Mouse (Mus musculus) heart, embryonic 14.5 days (tissue): ENCODE results near the gene Dera. TPM values are rescaled to one million over a fixed set of nuclear protein-coding genes. Genes with fewer than 3 reads are reported as not detected.

ENCODE experiments used
- ATAC-seq: fragments of 200-750 bp; cut with Nextera tagmentation; 2 replicates; pipeline ENCODE4 v1.8.0; 2017; ENCODE audit warnings: low read depth, moderate TSS enrichment; ENCODE audit not compliant: insufficient number of reproducible peaks, insufficient read depth, low FRiP score
- H3K27ac ChIP-seq, 2 experiments: fragments of 200-500 bp in 1 of 2; fragments of 300-500 bp in 1 of 2; sonication (generic) in 1 of 2; replicated peaks in 1 of 2; 2 replicates each; pipeline ENCODE4 v1.5.1; 2012 to 2014; ENCODE audit warnings: low read depth in 2 of 2, low read length in 2 of 2, control low read depth in 1 of 2, mild to moderate bottlenecking in 1 of 2, mixed read lengths in 1 of 2; ENCODE audit not compliant: control insufficient read depth in 1 of 2, insufficient read depth in 1 of 2
- H3K27me3 ChIP-seq: fragments of 300-500 bp; sonication (generic); 2 replicates; pipeline ENCODE4 v1.6.1; 2014; ENCODE audit warnings: mild to moderate bottlenecking, low read length, control low read depth; ENCODE audit not compliant: control insufficient read depth, insufficient read depth
- H3K36me3 ChIP-seq: fragments of 300-500 bp; sonication (generic); 2 replicates; pipeline ENCODE4 v1.6.1; 2014; ENCODE audit warnings: mild to moderate bottlenecking, control low read depth, low read length, mixed read lengths; ENCODE audit not compliant: control insufficient read depth, insufficient read depth
- H3K4me1 ChIP-seq, 2 experiments: fragments of 200-500 bp in 1 of 2; fragments of 300-500 bp in 1 of 2; sonication (generic) in 1 of 2; 2 replicates each; pipeline ENCODE4 v1.6.1; 2012 to 2014; ENCODE audit warnings: low read length in 2 of 2, control low read depth in 1 of 2, mixed read lengths in 1 of 2; ENCODE audit not compliant: control insufficient read depth in 2 of 2, insufficient read depth in 2 of 2
- H3K4me2 ChIP-seq: fragments of 300-500 bp; sonication (generic); 2 replicates; pipeline ENCODE4 v1.6.1; 2014; ENCODE audit warnings: mild to moderate bottlenecking, low read length
- H3K4me3 ChIP-seq, 2 experiments: fragments of 200-500 bp in 1 of 2; fragments of 300-500 bp in 1 of 2; sonication (generic) in 1 of 2; 2 replicates each; pipeline ENCODE4 v1.5.1; 2012 to 2014; ENCODE audit warnings: low read length in 2 of 2, mild to moderate bottlenecking in 2 of 2, control low read depth in 1 of 2, low read depth in 1 of 2, moderate library complexity in 1 of 2; ENCODE audit not compliant: control insufficient read depth in 1 of 2, insufficient read depth in 1 of 2
- H3K9ac ChIP-seq: fragments of 300-500 bp; sonication (generic); 2 replicates; pipeline ENCODE4 v1.6.1; 2014; ENCODE audit warnings: mild to moderate bottlenecking, low read length
- H3K9me3 ChIP-seq: fragments of 300-500 bp; sonication (generic); 2 replicates; pipeline ENCODE4 v1.6.1; 2016; ENCODE audit warnings: low read length, control low read depth; ENCODE audit not compliant: control insufficient read depth
- WGBS: fragments of 180-500 bp; shearing (Covaris S2); extraction: QIAGEN DNeasy Blood & Tissue Kit; methylation state at CpG from one replicate; pipeline ENCODE4 v1.1.7; 2014; 5-methylcytosine and 5-hydroxymethylcytosine counted together
- polyA plus RNA-seq: library from polyadenylated mRNA; unstranded; fragments of >200 nt; fragmentation: Nextera tagmentation; extraction: Ambion mirVana; gene quantifications from 2 replicates; pipeline ENCODE4 v1.2.1, GENCODE M21; 2014

The Dera gene
- polyA plus RNA-seq, 1 experiment from 2014 or later: 46.3 TPM

DNA sequence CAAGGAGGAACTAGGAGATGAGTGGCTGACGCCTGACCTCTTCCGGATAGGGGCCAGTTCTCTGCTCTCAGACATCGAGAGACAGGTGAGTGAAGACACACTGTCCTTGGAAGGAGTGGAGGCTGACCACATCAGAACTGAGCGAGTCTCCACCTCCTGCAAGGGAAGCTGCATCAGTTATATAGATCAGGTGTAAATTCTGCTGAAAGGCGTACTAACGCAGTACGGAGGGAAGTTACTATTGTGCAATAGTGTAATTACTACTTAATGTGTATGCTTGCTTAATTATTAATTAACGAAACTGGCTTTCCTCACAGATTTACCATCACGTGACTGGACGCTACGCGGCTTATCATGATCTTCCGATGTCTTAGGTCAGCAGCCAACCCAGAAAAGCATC is 82.5 kb downstream of the Dera start:
- Histone ChIP-seq H3K9ac (no peak overlapping the region), H3K4me1 (no peaks in the 10 kb centered on the region), H3K27ac (no peak overlapping the region), H3K27me3 (no peaks in the 10 kb centered on the region), H3K4me3 (no peak overlapping the region), H3K9me3 (no peaks in the 10 kb centered on the region), H3K4me2 (no peak overlapping the region), H3K36me3 (no peaks in the 10 kb centered on the region)
- 92% methylated on average over 13 of the region's 13 CpGs for WGBS
- no peak for ATAC-seq

- 80% methylated on average over 3 of the region's 3 CpGs for WGBS
- no peaks in the 10 kb centered on the region for H3K4me1 ChIP-seq
- H3K27ac ChIP-seq: no peak overlapping the region
- no peaks in the 10 kb centered on the region for H3K9me3 ChIP-seq
- H3K4me3 ChIP-seq: no peak overlapping the region
- H3K36me3 ChIP-seq: no peaks in the 10 kb centered on the region
- H3K4me2 ChIP-seq: no peak overlapping the region
- no peak overlapping the region for H3K9ac ChIP-seq
- H3K27me3 ChIP-seq: no peaks in the 10 kb centered on the region
- ATAC-seq: no peak
Observed at GRCm38 (mm10) chr6:137843337-137843736, 89.0 kb downstream of the Dera start.

DNA sequence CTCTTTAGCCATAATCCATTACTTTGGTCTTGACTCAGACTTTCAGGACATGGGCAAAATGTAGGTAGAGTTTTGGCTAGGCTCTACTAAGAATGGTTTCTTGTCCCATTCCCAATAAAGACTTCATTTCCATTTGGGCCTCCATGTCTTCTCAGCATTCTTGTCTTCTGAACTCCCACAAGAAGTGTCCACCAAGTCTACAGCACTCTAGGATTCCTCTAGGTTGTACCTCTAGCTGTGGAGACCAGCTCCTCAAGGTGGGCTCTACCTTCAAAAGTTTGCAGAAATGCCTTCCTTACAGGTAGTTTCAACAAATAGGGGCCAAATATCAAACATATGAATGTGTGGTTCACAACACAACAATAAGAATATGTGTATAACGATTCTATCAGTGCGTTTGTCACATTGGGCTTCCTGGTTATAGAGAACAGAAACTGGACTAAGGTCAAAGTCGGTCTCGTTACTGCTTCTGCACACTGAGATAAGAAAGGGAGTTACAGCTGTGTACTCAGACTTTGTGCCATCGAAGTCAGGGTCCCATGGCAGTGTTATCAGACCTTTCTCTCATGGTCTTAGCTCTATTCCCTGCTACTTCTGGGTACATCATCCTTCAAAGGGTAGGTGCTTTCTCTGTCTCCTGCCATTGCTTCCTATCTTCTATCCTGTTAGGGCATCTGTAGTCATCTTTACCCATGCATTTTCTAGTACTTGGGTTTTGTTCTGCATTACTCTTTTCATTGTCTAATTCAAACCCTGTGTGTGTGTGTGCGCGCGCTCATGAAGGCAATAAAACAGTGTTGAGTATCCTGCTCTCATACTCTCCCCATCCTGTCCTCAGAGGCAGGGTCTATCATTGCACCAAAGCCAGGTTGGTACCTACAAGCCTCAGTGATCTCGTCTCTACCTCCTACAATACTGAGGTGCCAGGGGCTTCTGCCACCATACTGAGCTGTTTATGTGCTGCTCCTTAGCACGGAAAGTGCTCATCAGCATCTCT is 103.2 kb downstream of the Dera start:
- no peaks in the 10 kb centered on the region for H3K27me3 ChIP-seq
- H3K4me2 ChIP-seq: no peak overlapping the region
- H3K4me1 ChIP-seq: no peaks in the 10 kb centered on the region
- no peak overlapping the region for H3K9ac ChIP-seq
- no peak overlapping the region for H3K4me3 ChIP-seq
- peaks cover 6% of the 10 kb centered on the region for H3K9me3 ChIP-seq
- 89% methylated on average over 10 of the region's 10 CpGs for WGBS
- H3K27ac ChIP-seq: no peak overlapping the region
- H3K36me3 ChIP-seq: no peaks in the 10 kb centered on the region
- no peak for ATAC-seq

GRCm38 (mm10) chr6:137869903-137870580 is 115.7 kb downstream of the Dera start:
- WGBS: 80% methylated on average over 7 of the region's 7 CpGs
- H3K4me1 ChIP-seq: no peaks in the 10 kb centered on the region

DNA sequence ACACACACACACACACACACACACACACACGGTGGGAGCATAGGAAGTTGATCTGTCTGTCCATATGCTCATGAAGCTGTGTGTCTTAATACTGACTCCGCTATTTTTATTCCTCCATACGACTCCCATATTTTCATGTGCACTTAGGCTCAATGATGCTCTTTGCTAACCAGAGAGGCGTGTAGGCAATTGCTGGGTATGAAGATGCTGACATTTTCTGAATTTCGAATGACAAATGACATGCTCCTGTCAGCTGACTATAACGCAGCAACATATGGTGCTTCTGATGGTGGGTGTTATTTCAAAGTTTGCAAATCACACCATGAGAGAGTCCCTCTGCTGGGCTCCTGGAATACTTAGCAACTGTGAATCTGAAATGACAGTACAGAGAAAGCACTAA is 116.3 kb downstream of the Dera start:
- WGBS: 76% methylated on average over 6 of the region's 6 CpGs

More at GRCm38 (mm10) chr6:137869903-137870580, 115.7 kb downstream of the Dera start:
- Histone ChIP-seq H3K9me3 (no peaks in the 10 kb centered on the region), H3K4me3 (no peak overlapping the region), H3K9ac (no peak overlapping the region), H3K4me2 (no peak overlapping the region), H3K27me3 (no peaks in the 10 kb centered on the region), H3K27ac (no peak overlapping the region), H3K36me3 (no peaks in the 10 kb centered on the region)
- ATAC-seq: no peak

GRCm38 (mm10) chr6:137872055-137872735 is 117.8 kb downstream of the Dera start:
- H3K9ac ChIP-seq: no peak overlapping the region
- no peak for ATAC-seq
- peak overlapping the region; percentile 56 for H3K4me2 ChIP-seq
- no peaks in the 10 kb centered on the region for H3K27me3 ChIP-seq
- H3K27ac ChIP-seq: no peak overlapping the region
- no peaks in the 10 kb centered on the region for H3K4me1 ChIP-seq
- peak overlapping the region in 1 of 2 experiments; percentile 18; a peak in 1 of 4 replicates for H3K4me3 ChIP-seq
- no peaks in the 10 kb centered on the region for H3K9me3 ChIP-seq
- H3K36me3 ChIP-seq: no peaks in the 10 kb centered on the region
- 34% methylated on average over 17 of the region's 17 CpGs for WGBS

More for the DNA sequence above, 116.3 kb downstream of the Dera start:
- Histone ChIP-seq H3K4me1 (no peaks in the 10 kb centered on the region), H3K27me3 (no peaks in the 10 kb centered on the region), H3K9me3 (no peaks in the 10 kb centered on the region), H3K36me3 (no peaks in the 10 kb centered on the region), H3K4me2 (no peak overlapping the region), H3K27ac (no peak overlapping the region), H3K4me3 (no peak overlapping the region), H3K9ac (no peak overlapping the region)
- no peak for ATAC-seq

DNA sequence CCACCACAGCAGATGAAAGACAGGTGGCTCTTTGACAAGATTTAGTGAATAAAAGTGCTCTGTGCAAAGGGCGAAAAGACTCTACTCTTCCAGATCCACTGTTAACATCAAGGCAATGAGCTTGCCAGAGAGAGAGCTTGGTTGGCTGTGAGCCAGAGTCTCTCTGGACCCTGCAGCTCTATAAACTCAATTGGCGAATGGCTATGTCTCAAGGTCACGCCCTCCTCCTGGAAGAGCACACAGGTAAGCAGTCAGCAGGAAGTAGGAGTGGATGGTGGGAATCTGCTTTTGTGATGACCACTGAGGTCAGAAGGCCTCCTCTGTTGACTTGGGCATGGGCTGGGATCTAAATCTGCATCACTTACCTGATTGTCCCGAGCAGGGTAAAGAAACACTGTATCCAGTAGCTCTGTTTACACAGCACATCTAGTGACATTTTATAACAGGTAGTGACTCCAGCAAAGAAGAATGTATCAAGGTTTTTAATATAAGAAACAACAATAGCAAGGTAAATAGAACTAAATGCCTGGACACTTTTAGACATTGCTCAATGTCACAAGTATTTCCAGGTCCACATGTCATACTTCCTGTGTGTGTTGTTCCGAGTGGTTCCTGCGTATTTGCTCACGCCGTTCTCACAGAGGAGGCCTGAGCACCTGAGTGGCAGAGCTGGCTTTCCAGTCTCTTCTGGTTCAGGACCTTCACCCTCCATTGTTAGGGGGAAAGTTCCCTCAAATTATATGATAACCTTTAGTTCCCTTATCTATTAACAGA is 120.3 kb downstream of the Dera start:
- no peak overlapping the region for H3K9ac ChIP-seq
- ATAC-seq: no peak
- H3K4me2 ChIP-seq: no peak overlapping the region
- WGBS: 68% methylated on average over 8 of the region's 8 CpGs
- H3K4me1 ChIP-seq: no peaks in the 10 kb centered on the region; a peak in 1 of 4 replicates
- H3K9me3 ChIP-seq: peaks cover 5% of the 10 kb centered on the region; the same call in 1 of the 2 replicates
- H3K27ac ChIP-seq: no peak overlapping the region
- no peaks in the 10 kb centered on the region for H3K36me3 ChIP-seq
- no peak overlapping the region for H3K4me3 ChIP-seq
- no peaks in the 10 kb centered on the region for H3K27me3 ChIP-seq
